Mouse (Mus musculus): Measurements from ENCODE around the gene Ints6. TPM values are rescaled to one million over a fixed set of nuclear protein-coding genes. Genes with fewer than 3 reads are reported as not detected.
A peak's percentile ranks its signal among the peaks of the same experiment; 100 is the strongest.

Gene Ints6
- 37.9 and 39.1 TPM in 2 replicates for polyA plus RNA-seq (2011; ENCODE audit: insufficient read length, low read depth, missing spikeins)

DNA sequence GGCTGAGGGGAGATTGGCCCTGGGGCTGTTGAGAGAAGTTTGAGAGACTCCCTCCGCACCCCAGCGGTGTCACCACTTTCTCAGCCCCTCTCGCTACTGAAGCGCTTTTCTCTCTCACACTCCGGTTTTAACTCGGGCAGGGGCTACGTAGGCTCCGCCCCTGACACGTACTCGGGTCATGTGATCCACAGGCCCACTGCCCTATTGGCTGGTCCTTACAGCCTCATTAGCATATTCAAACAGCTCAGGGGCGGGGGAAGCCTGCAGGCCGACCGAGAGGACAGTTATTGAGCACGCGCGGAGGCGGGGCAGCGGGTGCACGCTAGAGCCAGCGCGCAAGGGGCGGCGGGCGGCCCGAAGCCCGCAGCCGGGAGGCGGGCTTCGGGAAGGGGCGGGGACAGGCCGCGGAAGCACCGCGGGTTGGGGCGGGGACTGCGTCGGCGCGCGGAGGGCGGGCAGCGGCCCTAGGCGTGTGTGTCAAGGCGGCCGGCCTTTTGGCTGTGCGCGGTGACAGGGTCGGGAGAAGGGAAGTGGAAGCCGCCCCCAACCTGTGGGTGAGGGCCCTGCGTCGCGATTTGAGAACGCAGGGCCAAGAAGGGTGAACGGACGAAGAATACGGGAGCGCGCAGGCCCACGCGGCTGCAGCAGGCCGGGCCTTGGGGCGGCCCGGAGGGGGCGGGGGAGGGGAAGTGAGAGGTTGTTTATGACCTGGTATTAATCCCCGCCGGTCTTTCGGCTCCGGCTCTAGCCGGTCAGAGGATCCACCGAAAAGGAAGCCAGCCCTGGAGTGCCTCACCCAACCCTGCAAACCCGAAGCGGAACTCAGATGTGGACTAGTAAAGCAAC lies at the start of gene Ints6:
TSS of gene Ints6 (minus strand) at position 134 of the 846 bp plus-strand sequence.
- H3K4me3 ChIP-seq (ENCODE audit: insufficient read depth, low read length) = peak within 1 kb of the TSS; percentile 96
- no peaks in the 10 kb centered on the region for H3K4me1 ChIP-seq (ENCODE audit: control insufficient read depth, insufficient read depth, low read length)
- TF ChIP-seq POLR2A (IDR thresholded peaks at IDR 0.05; ENCODE audit: low read depth, low read length) (peak; percentile 100), CTCF (IDR thresholded peaks at IDR 0.05; ENCODE audit: borderline replicate concordance, insufficient read depth, low read length) (no peak)
- peak within 1 kb of the TSS; percentile 95 for H3K27ac ChIP-seq (ENCODE audit: insufficient read depth, low read length)

DNA sequence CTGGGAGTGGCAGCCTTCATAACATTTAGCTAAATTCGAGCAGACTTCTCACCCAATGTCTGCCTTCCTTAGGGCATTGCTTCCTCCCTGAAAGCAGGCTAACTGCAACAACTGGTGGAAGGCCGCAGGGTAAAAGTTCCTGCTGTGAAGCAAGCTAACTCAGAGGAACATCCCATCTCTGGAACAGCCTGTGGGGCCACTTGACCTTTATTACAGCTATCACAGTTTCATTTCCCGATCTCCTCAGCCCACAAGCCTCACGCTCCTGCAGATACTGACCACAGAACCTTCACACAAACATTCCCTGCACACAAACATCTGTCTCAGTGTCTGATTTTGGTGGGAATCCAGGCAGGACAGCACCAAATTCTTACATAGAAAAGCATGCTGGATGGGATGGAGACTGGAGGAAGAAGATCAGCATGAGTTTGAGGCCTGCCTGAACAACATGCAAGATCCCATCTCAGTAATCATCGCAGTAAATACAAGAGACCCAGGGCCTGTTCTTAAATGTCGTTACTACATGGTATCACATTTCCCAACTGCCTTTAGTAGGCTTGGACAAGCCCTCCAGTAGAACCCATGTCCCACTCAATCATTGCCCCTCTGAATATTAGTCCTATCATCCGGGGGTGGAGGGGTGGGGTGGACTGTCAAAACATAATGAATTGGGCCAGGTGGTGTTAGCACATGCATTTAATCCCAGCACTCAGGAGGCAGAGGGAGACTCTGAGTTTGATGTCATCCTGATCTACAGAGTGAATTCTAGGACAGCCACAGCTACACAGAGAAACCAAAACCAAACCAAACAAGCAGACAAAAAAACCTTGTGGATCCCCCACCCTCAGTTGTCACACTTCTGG lies 47.9 kb upstream of the Ints6 start:
- Histone ChIP-seq H3K4me1 (ENCODE audit: control insufficient read depth, insufficient read depth, low read length) (no peaks in the 10 kb centered on the region), H3K4me3 (ENCODE audit: insufficient read depth, low read length) (no peak overlapping the region), H3K27ac (ENCODE audit: insufficient read depth, low read length) (no peak overlapping the region)
- no peak for TF ChIP-seq CTCF (IDR thresholded peaks at IDR 0.05; ENCODE audit: borderline replicate concordance, insufficient read depth, low read length)
- no peak for TF ChIP-seq POLR2A (IDR thresholded peaks at IDR 0.05; ENCODE audit: low read depth, low read length)

DNA sequence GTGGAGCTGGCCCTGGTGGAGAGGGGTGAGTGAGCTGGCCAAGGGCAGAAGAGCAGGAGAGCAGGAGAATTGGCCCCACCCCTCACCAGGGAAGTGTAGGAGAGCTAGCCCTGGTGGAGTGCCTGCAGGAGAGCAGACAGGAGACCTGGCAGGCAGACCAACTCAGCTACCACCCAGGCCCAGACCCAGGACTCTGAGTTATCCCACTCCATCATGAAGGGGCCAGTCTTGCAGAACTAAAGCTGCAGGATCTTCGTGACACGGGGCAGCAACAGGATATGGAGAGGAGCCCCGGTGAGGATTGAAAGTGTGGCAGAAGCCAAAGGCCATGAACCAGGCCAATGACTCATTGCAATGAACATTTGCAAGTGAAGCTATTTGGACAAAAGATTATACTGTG lies 46.0 kb upstream of the Ints6 start:
- no peak overlapping the region for H3K27ac ChIP-seq (ENCODE audit: insufficient read depth, low read length)
- TF ChIP-seq CTCF (IDR thresholded peaks at IDR 0.05; ENCODE audit: borderline replicate concordance, insufficient read depth, low read length) (no peak), POLR2A (IDR thresholded peaks at IDR 0.05; ENCODE audit: low read depth, low read length) (no peak)
- H3K4me1 ChIP-seq (ENCODE audit: control insufficient read depth, insufficient read depth, low read length) = no peaks in the 10 kb centered on the region
- no peak overlapping the region for H3K4me3 ChIP-seq (ENCODE audit: insufficient read depth, low read length)

DNA sequence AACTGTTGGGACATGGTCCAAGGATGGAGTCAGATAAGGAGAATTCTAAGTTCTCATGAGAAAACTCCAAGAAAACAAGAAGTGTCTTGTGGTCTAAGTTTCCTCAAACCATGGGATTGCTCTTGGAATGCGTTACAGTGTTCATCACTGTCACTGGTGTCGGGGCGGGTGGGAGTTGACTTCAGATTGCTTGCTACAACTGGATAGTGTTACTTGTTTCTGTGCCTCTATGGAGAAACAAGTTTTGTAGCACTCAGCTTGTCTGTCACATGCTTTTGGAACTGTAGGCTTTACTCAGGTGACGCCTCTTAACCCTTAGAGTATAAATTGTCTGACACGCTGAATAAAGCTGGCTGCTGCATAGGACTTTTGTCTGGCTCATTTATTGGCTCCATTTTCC lies 42.2 kb upstream of the Ints6 start:
- Histone ChIP-seq H3K4me3 (ENCODE audit: insufficient read depth, low read length) (no peak overlapping the region), H3K4me1 (ENCODE audit: control insufficient read depth, insufficient read depth, low read length) (peaks cover 4% of the 10 kb centered on the region; the same call in 1 of the 2 replicates), H3K27ac (ENCODE audit: insufficient read depth, low read length) (no peak overlapping the region)
- TF ChIP-seq POLR2A (IDR thresholded peaks at IDR 0.05; ENCODE audit: low read depth, low read length) = no peak
- no peak for TF ChIP-seq CTCF (IDR thresholded peaks at IDR 0.05; ENCODE audit: borderline replicate concordance, insufficient read depth, low read length)

DNA sequence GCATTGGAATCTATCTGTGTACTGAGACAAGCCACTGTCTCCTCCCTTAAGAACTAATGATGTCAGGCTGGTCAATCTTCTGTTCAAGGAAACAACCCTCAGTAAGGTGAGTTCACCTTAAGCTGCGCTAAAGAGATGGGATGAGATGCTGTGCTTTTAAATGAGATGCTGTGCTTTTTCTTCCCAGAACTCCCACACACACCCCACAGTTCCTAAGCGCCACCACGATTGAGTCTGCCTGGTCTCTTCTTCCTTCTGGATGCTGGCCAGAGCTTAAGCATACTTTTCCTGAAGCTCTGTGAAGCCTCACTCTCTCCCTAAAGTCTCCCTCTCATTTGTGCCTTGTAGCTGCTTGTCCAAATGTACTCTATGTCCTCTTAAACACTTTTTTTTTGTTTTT lies 39.8 kb upstream of the Ints6 start:
- TF ChIP-seq CTCF (IDR thresholded peaks at IDR 0.05; ENCODE audit: borderline replicate concordance, insufficient read depth, low read length) (no peak), POLR2A (IDR thresholded peaks at IDR 0.05; ENCODE audit: low read depth, low read length) (no peak)
- H3K4me3 ChIP-seq (ENCODE audit: insufficient read depth, low read length) = no peak overlapping the region
- H3K27ac ChIP-seq (ENCODE audit: insufficient read depth, low read length) = no peak overlapping the region
- peaks cover 4% of the 10 kb centered on the region; the same call in 1 of the 2 replicates for H3K4me1 ChIP-seq (ENCODE audit: control insufficient read depth, insufficient read depth, low read length)

DNA sequence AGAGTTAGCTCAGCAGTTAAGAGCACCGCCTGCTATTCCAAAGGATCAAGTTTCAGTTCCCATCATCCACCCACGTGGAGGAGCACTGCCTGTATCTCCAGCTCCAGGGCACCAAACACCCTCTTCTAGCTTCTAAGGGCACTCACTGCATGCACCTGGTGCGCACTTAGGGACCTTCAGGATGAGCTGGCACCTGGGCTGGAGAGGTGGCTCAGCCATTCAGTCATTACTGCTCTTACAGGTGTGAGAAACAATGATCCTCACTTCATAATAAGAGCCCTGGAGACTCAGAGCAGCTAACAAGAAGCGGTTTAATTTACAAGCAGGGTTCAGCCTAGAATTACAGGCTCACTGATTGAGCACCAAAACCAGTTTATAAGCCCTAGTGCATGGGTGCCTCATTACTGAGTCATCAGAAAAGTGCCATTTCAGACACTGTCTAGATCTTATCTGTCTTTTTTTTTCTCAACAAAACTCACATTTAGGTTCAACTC lies 37.7 kb upstream of the Ints6 start:
- Histone ChIP-seq H3K4me1 (ENCODE audit: control insufficient read depth, insufficient read depth, low read length) (peaks cover 4% of the 10 kb centered on the region; the same call in 1 of the 2 replicates), H3K4me3 (ENCODE audit: insufficient read depth, low read length) (no peak overlapping the region), H3K27ac (ENCODE audit: insufficient read depth, low read length) (no peak overlapping the region)
- no peak for TF ChIP-seq CTCF (IDR thresholded peaks at IDR 0.05; ENCODE audit: borderline replicate concordance, insufficient read depth, low read length)

DNA sequence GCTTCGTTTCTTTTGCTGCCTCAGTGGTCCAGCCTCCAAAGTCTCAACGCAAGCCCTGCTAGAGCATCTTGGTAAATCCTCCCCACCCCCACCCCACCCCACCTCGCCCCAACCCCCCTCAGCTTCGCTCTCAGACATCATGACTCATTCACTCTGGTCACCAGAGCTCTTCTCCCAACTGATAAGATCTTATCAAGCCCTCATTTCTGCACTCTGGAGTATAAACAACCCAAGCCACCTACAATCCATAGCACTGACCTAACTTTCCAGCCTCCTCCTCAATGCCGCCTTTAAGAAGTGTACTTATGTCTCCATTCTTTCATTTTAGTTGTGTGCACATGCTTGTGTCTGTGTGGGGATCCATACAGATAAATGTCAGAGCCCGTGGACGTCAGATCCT lies 34.8 kb upstream of the Ints6 start:
- Histone ChIP-seq H3K4me3 (ENCODE audit: insufficient read depth, low read length) (no peak overlapping the region), H3K27ac (ENCODE audit: insufficient read depth, low read length) (no peak overlapping the region), H3K4me1 (ENCODE audit: control insufficient read depth, insufficient read depth, low read length) (peaks cover 4% of the 10 kb centered on the region; the same call in 1 of the 2 replicates)
- no peak for TF ChIP-seq CTCF (IDR thresholded peaks at IDR 0.05; ENCODE audit: borderline replicate concordance, insufficient read depth, low read length)
- TF ChIP-seq POLR2A (IDR thresholded peaks at IDR 0.05; ENCODE audit: low read depth, low read length) = no peak

DNA sequence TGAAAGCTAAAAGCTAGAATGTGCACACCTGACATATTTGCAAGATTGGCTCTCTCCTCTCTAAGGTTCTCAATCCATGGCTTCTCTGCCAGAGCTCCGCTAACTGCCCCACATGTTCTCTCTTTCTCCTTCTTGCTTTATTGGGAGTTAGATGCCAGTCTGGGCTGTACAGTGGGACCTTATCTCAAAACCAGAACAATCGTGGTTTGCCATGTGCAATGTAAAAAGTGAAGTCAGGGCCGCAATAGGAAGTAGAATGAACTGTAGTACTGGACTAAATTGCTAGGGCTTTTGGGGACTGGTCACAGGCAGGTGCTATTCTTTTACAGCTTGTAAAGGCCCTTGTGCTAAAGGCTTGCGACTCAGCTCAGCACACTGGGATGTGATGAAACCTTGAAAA lies 28.3 kb upstream of the Ints6 start:
- no peak overlapping the region for H3K27ac ChIP-seq (ENCODE audit: insufficient read depth, low read length)
- TF ChIP-seq CTCF (IDR thresholded peaks at IDR 0.05; ENCODE audit: borderline replicate concordance, insufficient read depth, low read length) (no peak), POLR2A (IDR thresholded peaks at IDR 0.05; ENCODE audit: low read depth, low read length) (no peak)
- no peak overlapping the region for H3K4me3 ChIP-seq (ENCODE audit: insufficient read depth, low read length)
- no peaks in the 10 kb centered on the region for H3K4me1 ChIP-seq (ENCODE audit: control insufficient read depth, insufficient read depth, low read length)

DNA sequence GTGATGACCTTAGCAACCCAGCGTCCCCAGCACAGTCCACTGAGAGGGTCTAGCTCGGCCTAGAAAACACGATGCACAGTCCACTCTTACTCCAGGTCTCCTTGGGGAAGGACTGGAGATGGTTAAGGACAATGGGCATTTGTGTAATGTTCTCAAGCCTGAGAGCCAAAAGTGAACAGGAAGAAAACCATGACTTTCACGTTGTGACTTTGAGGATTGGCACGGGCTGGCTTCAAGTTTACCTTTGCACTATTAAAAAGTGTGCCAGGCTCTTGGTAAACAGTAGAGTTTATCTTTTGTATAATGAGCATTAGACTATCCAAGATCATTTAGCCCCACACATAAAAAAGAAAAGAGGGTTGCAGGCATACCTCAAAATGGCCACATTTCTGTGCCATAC lies 22.0 kb upstream of the Ints6 start:
- no peak overlapping the region for H3K27ac ChIP-seq (ENCODE audit: insufficient read depth, low read length)
- TF ChIP-seq CTCF (IDR thresholded peaks at IDR 0.05; ENCODE audit: borderline replicate concordance, insufficient read depth, low read length) = no peak
- TF ChIP-seq POLR2A (IDR thresholded peaks at IDR 0.05; ENCODE audit: low read depth, low read length) = no peak
- H3K4me3 ChIP-seq (ENCODE audit: insufficient read depth, low read length) = no peak overlapping the region
- H3K4me1 ChIP-seq (ENCODE audit: control insufficient read depth, insufficient read depth, low read length) = no peaks in the 10 kb centered on the region

Data from embryonic fibroblast, embryonic 13.5 days (primary cell).